9 mouse cellular contexts compared by ENCODE assay signal in the genomic region with DNA sequence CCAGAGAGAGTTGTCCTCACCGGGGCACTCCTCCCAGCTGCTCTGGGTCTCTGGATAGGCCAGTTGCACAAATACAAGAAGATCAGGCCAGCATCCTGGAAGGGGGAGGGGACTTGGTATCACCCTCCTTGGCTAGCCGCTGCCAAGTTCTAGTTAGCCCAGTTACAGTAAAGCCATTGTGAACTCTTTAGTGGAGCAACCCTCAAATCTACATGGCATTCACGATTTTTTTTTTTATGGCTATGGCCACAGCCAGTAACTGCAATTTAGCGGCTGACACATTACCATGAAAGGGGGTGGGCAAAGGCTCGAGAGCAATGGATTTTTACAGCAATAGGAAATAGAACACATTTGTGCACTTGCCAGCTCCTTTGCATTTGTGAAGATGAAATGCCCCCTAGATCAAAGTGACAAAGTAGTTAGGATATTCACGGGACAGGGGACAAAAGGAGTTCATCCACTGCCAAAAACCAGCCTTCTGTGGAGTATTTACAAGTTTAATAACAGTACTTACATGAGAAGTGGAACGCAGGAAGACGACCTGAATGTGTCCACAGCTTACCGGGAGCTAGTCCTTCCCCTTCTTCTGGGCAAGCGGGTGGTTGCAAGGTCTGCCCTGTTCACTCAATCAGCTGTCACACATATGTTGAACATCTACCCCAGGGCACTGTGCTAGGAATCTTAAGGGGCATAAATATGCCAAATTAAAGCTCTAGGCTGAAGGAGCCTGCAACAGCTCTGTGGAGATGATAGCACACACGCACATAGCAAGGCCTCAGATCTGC.
DNase-seq lines count a peak whose midpoint lies in the region; ATAC-seq lines count a peak whose summit lies in the region.
"Had no signal": no experiment of that assay in that cellular context is flagged by ENCODE, and none has a peak within 500 bp of the region (broad histone marks: within the 10 kb centered on the region; RNA-seq: fewer than 3 reads in every experiment).

No protein-coding gene starts in this region.

- no peak overlapping the region for H3K4me3 ChIP-seq in midbrain, embryonic 13.5 days (replicated peaks)
- no peak overlapping the region for H3K4me3 ChIP-seq in midbrain, embryonic 10.5 days
- H3K4me3 ChIP-seq: embryonic facial prominence, embryonic 15.5 days had no signal

- no peak overlapping the region for H3K4me2 ChIP-seq in midbrain, embryonic 13.5 days (replicated peaks)
- H3K4me2 ChIP-seq: embryonic facial prominence, embryonic 15.5 days had no signal

- ATAC-seq in midbrain, embryonic 13.5 days, result peak; percentile 87

- no peak overlapping the region for H3K27ac ChIP-seq in midbrain, embryonic 13.5 days
- no peak overlapping the region for H3K27ac ChIP-seq in midbrain, embryonic 10.5 days (replicated peaks)
- H3K27ac ChIP-seq: embryonic facial prominence, embryonic 15.5 days; kidney, postnatal 0 days had no signal

- H3K9ac ChIP-seq in midbrain, embryonic 13.5 days (replicated peaks), result no peak overlapping the region
- H3K9ac ChIP-seq: embryonic facial prominence, embryonic 15.5 days had no signal

- no peaks in the 10 kb centered on the region for H3K27me3 ChIP-seq in midbrain, embryonic 13.5 days
- no peaks in the 10 kb centered on the region for H3K27me3 ChIP-seq in midbrain, embryonic 10.5 days (ENCODE audit: low read depth, poor library complexity, severe bottlenecking)
- H3K27me3 ChIP-seq: embryonic facial prominence, embryonic 15.5 days had no signal

- DNase-seq in midbrain, embryonic 10.5 days (ENCODE audit: low spot score), result no peak
- peak; percentile 60 to 85 for DNase-seq in frontal cortex, postnatal 10 days (ENCODE audit: low spot score in 2 of 2)
- peak; percentile 63 for DNase-seq in left cerebral cortex, postnatal 4 days
- DNase-seq in testis, postnatal 14 days (ENCODE audit: low spot score), result peak; percentile 16
- DNase-seq in liver, result no peak
- DNase-seq in urinary bladder, postnatal 14 days (ENCODE audit: low spot score), result no peak

- no peaks in the 10 kb centered on the region for H3K9me3 ChIP-seq in midbrain, embryonic 13.5 days
- H3K9me3 ChIP-seq in midbrain, embryonic 10.5 days (replicated peaks), result no peaks in the 10 kb centered on the region
- H3K9me3 ChIP-seq: embryonic facial prominence, embryonic 15.5 days had no signal

- 68% methylated on average over 11 of the region's 11 CpGs for WGBS in midbrain, embryonic 13.5 days
- 88% methylated on average over 11 of the region's 11 CpGs for WGBS in midbrain, embryonic 10.5 days

- peaks cover 6% of the 10 kb centered on the region; the same call in 1 of the 2 replicates for H3K4me1 ChIP-seq in midbrain, embryonic 13.5 days (replicated peaks)
- H3K4me1 ChIP-seq in midbrain, embryonic 10.5 days, result no peaks in the 10 kb centered on the region
- H3K4me1 ChIP-seq: embryonic facial prominence, embryonic 15.5 days had no signal

- no peaks in the 10 kb centered on the region for H3K36me3 ChIP-seq in midbrain, embryonic 13.5 days
- no peaks in the 10 kb centered on the region for H3K36me3 ChIP-seq in midbrain, embryonic 10.5 days
- H3K36me3 ChIP-seq: embryonic facial prominence, embryonic 15.5 days had no signal

- intact Hi-C loops in left cerebral cortex, postnatal 4 days (cut with DNase I), result no loop called here

Comparison
In these comparisons a context has a peak if more than half of its experiments do, and no peak if none do; other contexts are left out.
1. DNase-seq: peak in frontal cortex, postnatal 10 days (2 of 2), left cerebral cortex, postnatal 4 days (single experiment) and testis, postnatal 14 days (single experiment); none in midbrain, embryonic 10.5 days (single experiment), liver (single experiment) and urinary bladder, postnatal 14 days (single experiment).